Mouse (Mus musculus): ENCODE data around the gene Rhox3f.
"Not testable (repeated sequence)": the region's sequence is repeated elsewhere in the genome, so short reads cannot be mapped to it uniquely, and the experiment has no call there.

DNA sequence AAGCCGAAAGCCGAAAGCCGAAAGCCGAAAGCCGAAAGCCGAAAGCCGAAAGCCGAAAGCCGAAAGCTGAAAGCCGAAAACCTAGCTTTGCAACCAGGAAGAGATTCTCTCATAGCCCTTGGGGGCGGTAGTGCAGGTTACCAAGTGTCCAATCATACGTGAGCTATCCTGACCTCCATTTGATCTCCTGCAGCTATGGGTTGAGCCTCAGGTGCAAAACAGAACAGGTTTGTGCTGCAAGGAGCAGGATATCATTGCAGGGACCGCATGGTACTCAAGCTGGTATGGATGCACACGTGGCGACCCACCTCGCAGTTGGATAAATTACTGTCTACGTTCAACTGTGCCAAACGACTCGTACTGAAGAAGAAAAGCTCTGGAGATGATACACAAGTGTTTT is 26.8 kb downstream of the Rhox3f start, which contains the start of gene Rhox4f:
- TF ChIP-seq CTCF (IDR thresholded peaks at IDR 0.05; ENCODE audit: low read depth); EP300 (optimal IDR thresholded peaks at IDR 0.05): not testable (repeated sequence)

Measured in stomach, postnatal 0 days (tissue).